Mouse (Mus musculus) midbrain, embryonic 11.5 days (tissue): ENCODE measurements around the gene Zfpm1. TPM values are rescaled to one million over a fixed set of nuclear protein-coding genes. Genes with fewer than 3 reads are reported as not detected.

Source experiments
- ATAC-seq: fragments of 200-750 bp; cut with Nextera tagmentation; 2 replicates; pipeline ENCODE4 v1.8.0; 2017; ENCODE audit warnings: moderate TSS enrichment, moderate library complexity; ENCODE audit not compliant: low FRiP score
- DNase-seq: peaks from one replicate; pipeline ENCODE4 v3.0.0; 2015; ENCODE audit warnings: low spot score; ENCODE audit errors: missing footprints
- H3K27ac ChIP-seq: fragments of 300-500 bp; sonication (generic); 2 replicates; pipeline ENCODE4 v1.5.1; 2014; ENCODE audit warnings: low read depth, low read length
- H3K27me3 ChIP-seq: fragments of 300-500 bp; sonication (generic); 2 replicates; pipeline ENCODE4 v1.6.1; 2014; ENCODE audit warnings: mild to moderate bottlenecking, low read length, moderate library complexity, mixed read lengths; ENCODE audit not compliant: control insufficient read depth, insufficient read depth
- H3K36me3 ChIP-seq: fragments of 300-500 bp; sonication (generic); 2 replicates; pipeline ENCODE4 v1.6.1; 2014; ENCODE audit warnings: mild to moderate bottlenecking, low read length, moderate library complexity, mixed read lengths; ENCODE audit not compliant: control insufficient read depth, insufficient read depth
- H3K4me1 ChIP-seq: fragments of 300-500 bp; sonication (generic); 2 replicates; pipeline ENCODE4 v1.6.1; 2014; ENCODE audit warnings: low read length; ENCODE audit not compliant: control insufficient read depth, insufficient read depth
- H3K4me2 ChIP-seq: fragments of 300-500 bp; sonication (generic); 2 replicates; pipeline ENCODE4 v1.6.1; 2014; ENCODE audit warnings: mild to moderate bottlenecking, moderate library complexity
- H3K4me3 ChIP-seq: fragments of 300-500 bp; sonication (generic); 2 replicates; pipeline ENCODE4 v1.5.1; 2014; ENCODE audit warnings: low read depth, low read length
- H3K9ac ChIP-seq: fragments of 300-500 bp; sonication (generic); 2 replicates; pipeline ENCODE4 v1.6.1; 2014; ENCODE audit warnings: low read length
- H3K9me3 ChIP-seq: fragments of 300-500 bp; sonication (generic); 2 replicates; pipeline ENCODE4 v1.6.1; 2016; ENCODE audit warnings: low read length; ENCODE audit not compliant: control insufficient read depth
- WGBS: fragments of 180-500 bp; shearing (Covaris S2); extraction: QIAGEN DNeasy Blood & Tissue Kit; methylation state at CpG from one replicate; pipeline ENCODE4 v1.1.7; 2014; 5-methylcytosine and 5-hydroxymethylcytosine counted together
- polyA plus RNA-seq: library from polyadenylated mRNA; unstranded; fragments of >200 nt; fragmentation: Nextera tagmentation; extraction: Ambion mirVana; gene quantifications from 2 replicates; pipeline ENCODE4 v1.2.1, GENCODE M21; 2014

The Zfpm1 gene
- polyA plus RNA-seq, 1 experiment from 2014 or later: 1.8 TPM

DNA sequence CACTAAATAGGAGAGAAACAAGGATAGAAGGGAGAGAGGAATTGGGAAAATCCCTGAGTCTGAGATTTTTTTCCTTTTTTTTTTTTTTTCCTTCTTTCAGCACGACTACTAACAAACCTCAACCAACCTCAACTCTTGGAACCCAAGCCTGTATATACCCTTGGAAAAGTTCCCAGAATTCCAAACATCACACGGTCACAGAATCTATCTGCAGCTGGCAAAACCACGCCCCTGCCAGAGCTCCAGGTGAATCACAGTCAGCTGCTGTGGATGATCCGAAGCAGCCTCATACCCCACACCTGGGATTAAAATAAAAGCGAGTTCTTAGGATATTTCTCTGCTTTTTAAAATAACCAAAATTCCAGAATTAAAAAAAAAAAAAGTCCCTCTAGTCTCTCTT is 60.4 kb downstream of the Zfpm1 start:
- Histone ChIP-seq H3K9ac (no peak overlapping the region), H3K4me2 (no peak overlapping the region), H3K9me3 (no peaks in the 10 kb centered on the region), H3K4me1 (peaks cover 14% of the 10 kb centered on the region), H3K27me3 (peaks cover 37% of the 10 kb centered on the region), H3K27ac (no peak overlapping the region), H3K4me3 (no peak overlapping the region), H3K36me3 (no peaks in the 10 kb centered on the region)
- 52% methylated on average over 5 of the region's 5 CpGs for WGBS
- no peak for DNase-seq
- ATAC-seq: no peak

DNA sequence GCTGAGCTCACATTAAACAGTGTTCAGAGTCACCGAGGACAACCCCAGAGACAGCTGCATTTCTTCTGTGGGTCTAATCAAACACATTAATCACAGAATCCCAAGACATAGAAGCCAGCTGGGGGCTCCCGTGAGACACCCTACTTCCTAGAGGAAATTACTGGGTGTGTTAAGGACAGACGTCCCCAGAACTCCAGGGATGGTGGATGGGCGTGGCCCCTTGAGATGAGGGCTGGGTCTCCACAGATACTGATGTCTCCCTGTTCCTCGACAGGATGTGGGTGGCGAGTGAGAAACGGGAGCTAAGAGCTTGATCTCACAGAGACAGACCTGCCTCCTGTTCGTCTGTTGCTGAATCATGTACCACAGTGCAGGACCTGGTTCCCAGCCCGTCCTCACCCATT is 60.9 kb downstream of the Zfpm1 start:
- Histone ChIP-seq H3K4me3 (no peak overlapping the region), H3K27ac (no peak overlapping the region)
- WGBS: 5% methylated on average over 9 of the region's 9 CpGs

GRCm38 (mm10) chr8:122343341-122343740 is 61.4 kb downstream of the Zfpm1 start:
- no peak for ATAC-seq
- WGBS: 4% methylated on average over 11 of the region's 11 CpGs
- H3K9ac ChIP-seq: peak overlapping the region; percentile 39

More for the DNA sequence above, 60.9 kb downstream of the Zfpm1 start:
- DNase-seq (no peak), ATAC-seq (0 out of 2 replicates have a peak, but pooled peaks have one; percentile 20)
- Histone ChIP-seq H3K27me3 (peaks cover 33% of the 10 kb centered on the region), H3K4me2 (peak overlapping the region; percentile 41), H3K4me1 (peaks cover 14% of the 10 kb centered on the region), H3K9ac (peak overlapping the region; percentile 39), H3K9me3 (no peaks in the 10 kb centered on the region), H3K36me3 (no peaks in the 10 kb centered on the region)

GRCm38 (mm10) chr8:122343758-122344157 is 61.8 kb downstream of the Zfpm1 start:
- Histone ChIP-seq H3K4me1 (peaks cover 14% of the 10 kb centered on the region), H3K4me3 (peak overlapping the region; percentile 15), H3K36me3 (no peaks in the 10 kb centered on the region), H3K27ac (no peak overlapping the region), H3K9me3 (no peaks in the 10 kb centered on the region), H3K4me2 (peak overlapping the region; percentile 41), H3K9ac (peak overlapping the region; percentile 39), H3K27me3 (peaks cover 24% of the 10 kb centered on the region)
- ATAC-seq (0 out of 2 replicates have a peak, but pooled peaks have one; percentile 28), DNase-seq (peak; percentile 89)
- 0% methylated on average over 14 of the region's 14 CpGs for WGBS

More at GRCm38 (mm10) chr8:122343341-122343740, 61.4 kb downstream of the Zfpm1 start:
- Histone ChIP-seq H3K9me3 (no peaks in the 10 kb centered on the region), H3K27me3 (peaks cover 27% of the 10 kb centered on the region), H3K4me1 (peaks cover 14% of the 10 kb centered on the region), H3K4me3 (peak overlapping the region; percentile 15), H3K27ac (no peak overlapping the region), H3K36me3 (no peaks in the 10 kb centered on the region), H3K4me2 (peak overlapping the region; percentile 41)
- DNase-seq: peak; percentile 89

- H3K9ac ChIP-seq: no peak overlapping the region
- 6% methylated on average over 2 of the region's 5 CpGs for WGBS
- DNase-seq (no peak), ATAC-seq (peak; percentile 19; the same call in 1 of the 2 replicates)
- no peak overlapping the region for H3K4me2 ChIP-seq
- H3K36me3 ChIP-seq: no peaks in the 10 kb centered on the region
- peaks cover 23% of the 10 kb centered on the region for H3K27me3 ChIP-seq
- no peaks in the 10 kb centered on the region for H3K9me3 ChIP-seq
- H3K4me1 ChIP-seq: peaks cover 14% of the 10 kb centered on the region
- no peak overlapping the region for H3K4me3 ChIP-seq
- H3K27ac ChIP-seq: no peak overlapping the region
Measured at GRCm38 (mm10) chr8:122344219-122344618, 62.3 kb downstream of the Zfpm1 start.

DNA sequence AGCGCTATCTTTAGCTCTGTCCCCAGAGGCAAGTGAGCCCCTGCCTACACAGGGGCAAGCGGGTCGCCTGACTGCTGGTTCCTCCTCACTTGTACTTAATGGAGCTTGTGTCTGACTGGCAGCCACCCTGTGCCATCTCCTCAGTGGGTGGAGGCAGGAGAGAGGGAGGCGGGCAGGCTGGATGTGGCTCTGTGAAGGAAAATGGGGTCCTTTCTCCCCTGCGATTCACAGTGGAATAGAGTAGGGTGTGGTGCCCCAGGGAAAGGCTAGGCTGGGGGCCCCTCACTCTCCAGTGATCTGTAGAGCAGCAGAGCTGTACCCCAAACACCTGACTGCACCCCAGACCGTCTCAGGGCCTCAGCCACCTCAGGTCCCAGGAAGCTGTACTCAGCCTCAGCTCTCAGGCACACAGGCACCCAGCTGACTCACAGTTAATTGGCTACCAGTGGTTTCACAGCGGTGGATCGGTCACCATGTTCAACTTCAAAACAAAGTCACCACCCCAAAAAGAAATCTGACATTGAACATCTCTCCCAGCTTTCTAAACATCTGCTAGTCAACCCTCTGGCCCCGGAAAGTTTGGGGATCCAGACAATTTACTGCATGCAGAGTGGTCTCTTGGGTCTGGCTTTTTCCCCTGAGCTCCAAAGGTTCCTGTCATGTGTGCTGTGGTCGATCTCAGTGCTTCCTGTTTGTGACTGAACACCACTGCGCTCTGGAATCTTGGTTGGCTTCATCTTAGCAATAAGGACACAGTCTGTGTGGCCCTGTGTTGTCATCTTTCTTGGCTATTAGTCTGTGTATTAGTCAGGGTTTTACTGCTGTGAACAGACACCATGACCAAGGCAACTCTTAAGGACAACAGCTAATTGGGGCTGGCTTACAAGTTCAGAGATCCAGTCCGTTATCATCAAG is 63.5 kb downstream of the Zfpm1 start:
- Histone ChIP-seq H3K9me3 (no peaks in the 10 kb centered on the region), H3K27ac (no peak overlapping the region), H3K9ac (no peak overlapping the region), H3K4me3 (no peak overlapping the region), H3K4me1 (peaks cover 23% of the 10 kb centered on the region), H3K36me3 (no peaks in the 10 kb centered on the region), H3K4me2 (no peak overlapping the region), H3K27me3 (peaks cover 23% of the 10 kb centered on the region)
- DNase-seq (no peak), ATAC-seq (no peak)
- 59% methylated on average over 12 of the region's 12 CpGs for WGBS

DNA sequence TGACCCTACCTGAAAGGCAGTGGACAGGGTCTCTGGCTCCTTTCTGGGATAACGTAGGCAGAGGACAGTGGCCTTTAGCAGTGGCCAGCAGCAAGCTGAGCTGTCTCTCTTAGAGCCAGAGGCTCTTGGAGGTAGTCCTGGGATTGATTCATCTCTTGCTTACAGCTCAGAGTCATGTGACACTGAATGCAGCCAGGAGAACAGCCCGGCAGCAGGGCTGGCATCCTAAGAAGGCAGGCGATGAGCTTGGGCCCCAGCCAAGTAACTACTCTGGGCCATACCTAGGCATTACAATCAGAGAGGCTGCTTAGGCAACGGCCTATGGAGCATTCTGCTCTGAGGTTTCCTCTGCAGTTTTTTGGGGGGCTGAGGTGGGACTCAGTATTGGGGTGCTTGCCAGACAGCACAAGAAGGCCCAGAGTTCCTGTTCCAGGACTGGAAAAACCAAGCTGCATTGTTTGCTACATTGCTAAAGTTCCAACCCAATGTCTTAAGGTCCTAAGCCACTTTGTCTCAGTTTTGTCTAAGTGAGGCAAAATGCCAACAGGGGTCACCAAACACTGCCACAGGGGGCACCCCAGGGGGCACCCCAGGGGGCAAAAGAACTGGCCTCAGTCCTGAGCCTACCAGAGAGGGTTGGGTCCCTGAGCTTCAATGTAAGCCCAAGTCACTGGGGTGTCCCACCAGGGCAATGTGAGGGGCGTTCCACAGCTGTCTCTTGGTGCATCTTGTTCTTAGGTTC is 66.0 kb downstream of the Zfpm1 start:
- Histone ChIP-seq H3K4me1 (peaks cover 26% of the 10 kb centered on the region), H3K27ac (no peak overlapping the region), H3K4me2 (no peak overlapping the region), H3K4me3 (no peak overlapping the region), H3K36me3 (no peaks in the 10 kb centered on the region), H3K9me3 (no peaks in the 10 kb centered on the region), H3K27me3 (peaks cover 13% of the 10 kb centered on the region), H3K9ac (no peak overlapping the region)
- no peak for ATAC-seq
- 77% methylated on average over 5 of the region's 5 CpGs for WGBS
- no peak for DNase-seq

GRCm38 (mm10) chr8:122349357-122350297 is 67.7 kb downstream of the Zfpm1 start:
- Histone ChIP-seq H3K36me3 (no peaks in the 10 kb centered on the region), H3K4me2 (no peak overlapping the region), H3K27me3 (peaks cover 4% of the 10 kb centered on the region), H3K4me3 (no peak overlapping the region), H3K9me3 (no peaks in the 10 kb centered on the region), H3K27ac (0 out of 2 replicates have a peak overlapping the region, but pooled peaks have one; percentile 15), H3K9ac (no peak overlapping the region), H3K4me1 (peaks cover 14% of the 10 kb centered on the region)
- no peak for ATAC-seq
- WGBS: 49% methylated on average over 15 of the region's 15 CpGs
- peak; percentile 84 for DNase-seq
